Comparison of ENCODE assay signal across 15 mouse cellular contexts in the genomic region with DNA sequence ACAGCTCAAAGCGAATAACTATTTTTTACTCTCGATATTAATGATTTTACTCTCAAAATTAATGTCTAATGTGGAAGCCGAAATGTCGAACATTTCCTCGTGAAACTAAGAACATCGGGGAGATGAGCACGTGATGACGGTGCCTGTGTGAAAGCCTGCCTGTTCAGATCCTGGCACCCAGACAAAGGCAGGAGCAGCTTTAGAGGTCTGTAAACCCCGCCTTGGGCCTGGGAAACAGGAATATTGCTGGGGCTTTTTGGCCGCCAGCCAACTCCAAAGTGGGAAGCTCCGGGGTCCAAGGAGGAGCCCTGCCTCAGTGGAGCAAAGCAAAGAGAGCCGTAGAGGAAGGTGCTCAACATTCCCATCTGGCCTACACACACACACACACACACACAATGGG.
"Had no signal": no experiment of that assay in that cellular context is flagged by ENCODE, and none has a peak within 500 bp of the region (broad histone marks: within the 10 kb centered on the region; RNA-seq: fewer than 3 reads in every experiment).

No protein-coding gene starts in this region.

- ATAC-seq: liver, postnatal 0 days had no signal

- H3K4me2 ChIP-seq: limb, embryonic 12.5 days; limb, embryonic 15.5 days; liver, embryonic 11.5 days; midbrain, embryonic 12.5 days; neural tube, embryonic 12.5 days had no signal

- H3K4me1 ChIP-seq: limb, embryonic 12.5 days; midbrain, embryonic 12.5 days; neural tube, embryonic 12.5 days had no signal

- DNase-seq: kidney, adult 9 months; kidney, postnatal 14 days; kidney, postnatal 4 days; left cerebral cortex, postnatal 4 days; liver, postnatal 0 days; lung, postnatal 14 days; lung, postnatal 4 days; thymus, adult 18-20 months; thymus, postnatal 36 days had no signal

- H3K9ac ChIP-seq: limb, embryonic 12.5 days; limb, embryonic 15.5 days; liver, embryonic 14.5 days; liver, postnatal 0 days; midbrain, embryonic 12.5 days; neural tube, embryonic 12.5 days had no signal

- H3K4me3 ChIP-seq: limb, embryonic 12.5 days; limb, embryonic 15.5 days; midbrain, embryonic 12.5 days; neural tube, embryonic 12.5 days had no signal

- H3K9me3 ChIP-seq: limb, embryonic 12.5 days; limb, embryonic 15.5 days; midbrain, embryonic 12.5 days; neural tube, embryonic 12.5 days had no signal

- H3K27me3 ChIP-seq: limb, embryonic 12.5 days; limb, embryonic 15.5 days; midbrain, embryonic 12.5 days; neural tube, embryonic 12.5 days had no signal

- H3K27ac ChIP-seq: limb, embryonic 12.5 days; limb, embryonic 15.5 days; liver, embryonic 14.5 days; midbrain, embryonic 12.5 days; neural tube, embryonic 12.5 days had no signal

- H3K36me3 ChIP-seq: limb, embryonic 12.5 days; limb, embryonic 15.5 days; midbrain, embryonic 12.5 days; neural tube, embryonic 12.5 days had no signal
